Mouse (Mus musculus) spleen, embryonic (tissue): Measurements from ENCODE around the gene Il18rap.

ENCODE experiments used
- CTCF ChIA-PET: fragments of 350-600 bp; sonication (Branson Sonifier 250); formaldehyde crosslinking; loops from one replicate; lab custom pipeline; 2022; lab: Charles Lee

Il18rap gene

DNA sequence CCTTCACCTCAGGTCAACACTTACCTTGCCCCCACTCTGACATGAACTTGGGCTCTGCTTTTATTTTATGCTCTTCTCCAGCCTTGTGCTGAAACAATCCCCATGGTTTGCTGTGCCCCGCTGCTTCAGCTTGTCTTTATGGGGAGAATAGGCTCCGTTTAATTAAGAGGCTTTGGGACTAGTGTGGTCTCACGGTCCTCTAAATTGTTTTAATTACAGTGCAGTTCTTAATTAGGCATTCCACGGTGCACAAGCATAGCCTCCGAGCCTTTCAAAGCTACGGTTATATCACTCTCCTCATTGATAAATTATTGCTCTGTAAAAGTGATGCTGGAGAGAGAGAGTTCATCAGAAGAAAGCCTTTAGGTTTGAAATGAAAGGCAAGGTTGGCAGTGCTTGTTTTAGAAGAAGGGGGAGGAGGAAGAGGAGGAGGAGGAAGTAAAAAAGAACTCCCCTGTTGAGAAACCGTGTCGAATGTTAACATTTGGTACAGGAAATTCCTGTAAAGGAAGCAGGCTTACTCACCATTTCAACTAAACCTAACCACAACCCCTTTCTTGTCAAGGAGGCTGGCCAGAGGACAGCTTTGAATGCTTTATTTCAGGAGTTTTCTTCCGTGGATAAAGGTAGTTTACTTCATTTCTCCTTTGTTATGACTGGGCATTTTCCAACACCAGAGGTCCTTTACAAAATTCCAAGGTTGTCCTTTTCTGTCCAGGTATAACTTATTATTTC lies at the start of gene Il18rap:
TSS of gene Il18rap (plus strand) at position 512 of the 735 bp plus-strand sequence.
- CTCF ChIA-PET, result no interaction called here

DNA sequence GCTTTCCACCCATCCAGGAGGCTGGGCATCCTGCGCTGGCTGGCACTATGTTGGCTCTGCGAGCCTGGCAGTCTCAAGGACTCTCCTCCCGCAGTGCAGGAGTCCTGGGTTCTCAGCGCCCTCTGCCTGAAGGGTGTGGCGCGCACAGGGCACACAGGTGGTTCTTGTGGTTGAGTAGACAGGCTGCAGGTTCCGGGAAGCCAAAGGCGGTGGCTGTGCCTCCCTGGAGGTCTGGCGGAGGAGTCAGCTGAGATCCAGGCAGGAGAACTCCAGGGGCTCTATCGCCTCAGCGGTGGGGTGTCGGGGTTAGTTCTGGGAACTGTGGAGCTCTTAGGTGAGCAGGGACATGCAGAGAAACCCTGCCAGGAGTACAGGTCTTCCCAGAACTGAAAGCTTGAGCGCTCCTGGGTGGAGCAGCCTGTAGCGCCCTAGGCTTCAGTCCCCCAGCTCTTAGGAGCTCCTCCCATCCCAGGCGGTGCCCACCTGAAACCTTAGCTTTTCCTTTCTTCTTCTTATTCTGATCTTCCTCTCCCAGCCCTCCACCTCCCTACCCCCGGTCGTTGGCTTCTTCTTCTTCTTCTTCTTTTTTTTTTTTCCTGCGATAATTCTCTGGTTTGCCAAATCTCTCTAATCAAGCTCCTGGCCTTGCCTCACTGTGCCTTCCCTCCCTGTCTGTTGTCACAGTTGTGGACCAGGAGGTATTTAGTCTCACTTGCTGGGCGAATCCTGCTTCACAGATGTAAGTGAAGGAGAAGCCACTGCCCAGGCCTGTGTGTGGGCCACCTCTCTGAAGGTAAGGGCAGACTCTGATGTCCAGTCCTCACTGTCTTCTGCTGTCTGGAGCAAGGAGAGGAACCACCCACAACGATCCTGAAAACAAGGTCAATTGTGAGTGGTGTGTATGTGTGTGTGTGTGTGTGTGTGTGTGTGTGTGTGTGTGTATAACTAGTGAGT lies 49.4 kb upstream of the Il18rap start, which contains the start of gene Il18r1:
TSS of gene Il18r1 (plus strand) at position 76 of the 954 bp plus-strand sequence.
- CTCF ChIA-PET, result no interaction called here

DNA sequence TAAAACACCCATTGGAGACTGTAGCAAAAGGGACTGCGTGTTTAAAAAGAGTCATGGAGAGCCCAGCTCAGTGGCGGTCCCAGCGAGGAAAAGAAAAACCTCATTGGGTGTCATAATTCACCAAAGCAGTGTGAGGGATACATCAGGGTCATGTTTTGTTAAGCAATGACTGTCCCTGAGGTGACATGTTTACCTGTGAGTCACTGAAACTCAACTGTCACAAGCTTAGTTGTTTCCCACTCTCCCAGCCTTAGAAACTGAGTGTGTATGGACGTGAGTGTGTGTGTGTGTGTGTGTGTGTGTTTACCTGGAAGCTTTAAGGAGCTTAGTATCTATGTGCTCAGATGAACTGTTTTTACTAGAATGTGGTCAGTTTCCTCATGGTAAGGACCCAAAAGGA lies 47.9 kb upstream of the Il18rap start:
- CTCF ChIA-PET, result no interaction called here

DNA sequence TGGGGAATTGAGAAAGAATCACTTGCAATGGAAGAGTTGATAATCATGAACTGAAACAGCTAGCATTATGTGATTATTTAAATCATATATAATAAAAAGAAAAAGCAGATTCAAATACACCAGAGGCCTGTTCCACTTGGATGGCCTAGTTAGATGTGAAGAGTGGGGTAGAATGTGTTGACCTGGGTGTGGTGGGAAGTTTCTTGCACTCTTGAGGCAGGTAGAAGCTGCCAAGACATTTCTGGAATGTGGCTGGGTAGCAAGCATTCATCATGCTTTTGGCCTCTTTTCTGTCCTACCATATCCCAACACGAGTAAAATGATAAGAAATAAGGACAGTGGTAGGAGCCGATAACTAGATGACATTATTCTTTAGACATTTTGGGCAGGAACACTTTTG lies 46.4 kb upstream of the Il18rap start:
- CTCF ChIA-PET, result no interaction called here

DNA sequence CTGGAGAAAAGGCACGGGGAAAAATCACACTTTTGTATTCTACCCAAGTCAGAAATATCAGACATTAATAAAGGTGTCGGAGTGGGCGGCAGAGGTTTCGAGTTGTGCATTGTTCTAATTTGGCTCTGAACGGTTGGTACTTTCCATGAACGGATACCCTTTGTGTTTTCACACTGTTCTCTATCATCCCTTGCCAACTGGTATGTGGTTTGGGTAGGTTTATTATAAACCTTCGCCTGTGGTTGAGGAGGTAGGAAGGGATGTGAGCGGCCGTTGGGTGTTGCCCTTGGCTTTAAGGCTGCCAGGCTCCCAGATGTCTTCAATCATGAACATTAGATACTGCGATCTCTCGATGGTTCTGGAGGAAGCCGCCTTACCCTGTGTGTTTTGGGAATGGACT lies 45.3 kb upstream of the Il18rap start:
- CTCF ChIA-PET, result no interaction called here

DNA sequence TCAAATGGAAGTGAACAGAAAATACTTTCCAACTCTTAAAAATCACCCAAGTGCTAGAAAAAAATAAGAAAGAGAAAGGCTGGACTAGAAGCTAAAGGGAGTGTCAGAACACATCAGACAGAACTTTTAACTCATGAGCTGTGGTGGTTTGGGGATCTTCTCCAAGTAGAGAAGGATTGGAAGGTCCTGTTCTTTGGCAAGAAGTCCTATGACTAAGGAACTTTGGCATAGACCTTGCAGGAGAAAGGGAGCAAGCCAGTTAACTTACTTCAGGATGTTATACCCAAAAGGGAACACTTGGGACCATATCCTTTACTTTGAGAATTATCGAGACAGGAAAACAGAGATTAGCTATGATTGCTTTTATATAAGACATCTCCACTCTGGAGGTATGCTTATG lies 42.8 kb upstream of the Il18rap start:
- CTCF ChIA-PET, result no interaction called here

DNA sequence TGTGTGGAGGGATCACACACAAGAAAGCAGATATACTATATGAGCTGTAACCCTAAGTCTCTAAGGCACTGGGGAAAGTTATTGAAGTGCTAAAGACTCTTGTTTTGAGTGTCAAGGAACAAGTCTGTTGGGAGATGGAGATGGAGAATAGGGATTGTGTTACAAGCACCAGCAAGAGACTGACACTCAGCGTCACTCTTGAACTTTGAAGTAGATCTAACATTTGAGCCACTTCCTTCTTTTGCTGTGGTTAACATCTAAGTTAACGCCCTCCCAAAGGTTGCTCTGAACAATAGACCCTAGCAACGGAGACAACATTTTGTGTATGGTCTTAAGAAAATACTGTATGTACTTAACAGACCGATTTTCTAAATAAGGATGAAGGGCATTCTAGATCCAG lies 41.5 kb upstream of the Il18rap start:
- CTCF ChIA-PET, result no interaction called here

DNA sequence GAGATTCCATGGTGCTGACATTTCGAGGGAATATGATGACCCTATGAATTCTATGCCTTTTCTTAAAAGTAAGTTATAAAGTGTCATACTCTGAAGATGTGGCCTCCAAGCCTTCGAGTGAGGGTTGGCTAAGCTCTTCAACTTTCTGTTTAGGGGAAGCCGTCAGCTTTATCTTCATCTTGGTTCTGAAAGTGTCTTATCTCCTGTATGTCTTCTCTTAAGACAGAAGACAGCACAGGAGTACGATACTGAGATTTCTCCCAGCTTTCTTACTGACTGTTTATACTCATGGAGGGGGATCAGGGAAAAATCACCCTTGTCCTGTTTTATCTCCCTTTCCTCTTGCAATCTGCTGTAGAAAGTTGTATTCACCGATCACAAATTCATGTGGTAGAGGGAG lies 40.8 kb upstream of the Il18rap start:
- CTCF ChIA-PET, result no interaction called here

DNA sequence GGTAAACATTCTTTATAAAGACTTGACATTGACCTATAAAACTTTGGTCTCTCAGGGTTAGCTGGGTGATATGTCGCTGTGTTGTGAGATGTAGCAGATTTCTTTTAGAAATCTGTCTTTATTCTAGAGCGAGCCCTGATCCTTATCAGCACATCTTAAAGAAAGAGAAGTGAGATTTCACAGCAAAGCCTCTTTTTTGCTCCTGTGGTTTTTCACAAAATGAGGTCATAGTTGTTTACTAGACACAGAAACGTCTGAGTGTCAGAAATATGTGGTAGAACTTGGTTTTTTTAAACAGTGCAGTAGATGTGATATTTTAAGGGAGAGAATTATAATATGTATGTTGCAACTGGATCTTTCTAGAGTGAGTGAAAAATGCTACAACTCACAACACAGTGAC lies 39.5 kb upstream of the Il18rap start:
- CTCF ChIA-PET, result interaction anchor here (1.0 kb wide), 1 partner anchor 12 kb away, joined by 3 read pairs; no protein-coding TSS in a partner anchor

DNA sequence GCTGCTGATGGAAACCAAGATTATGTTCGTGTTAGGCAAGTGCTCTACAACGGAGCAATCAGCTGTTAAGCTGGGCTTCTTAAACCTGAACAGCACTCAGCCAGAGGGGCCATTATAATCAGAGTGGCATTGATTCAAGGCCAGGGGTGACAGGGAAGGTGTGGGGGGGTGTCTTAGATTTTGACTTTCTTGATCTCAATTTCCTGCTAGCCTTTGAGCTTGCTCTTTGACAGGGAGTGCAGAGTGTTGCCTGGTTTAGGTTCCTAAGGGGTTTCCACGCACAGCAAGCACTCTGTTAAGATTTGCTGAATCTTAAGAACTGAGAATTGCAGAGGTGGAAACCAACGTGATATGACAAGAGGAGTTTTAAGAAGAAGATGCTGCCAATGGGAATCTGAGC lies 38.4 kb upstream of the Il18rap start:
- CTCF ChIA-PET, result no interaction called here

DNA sequence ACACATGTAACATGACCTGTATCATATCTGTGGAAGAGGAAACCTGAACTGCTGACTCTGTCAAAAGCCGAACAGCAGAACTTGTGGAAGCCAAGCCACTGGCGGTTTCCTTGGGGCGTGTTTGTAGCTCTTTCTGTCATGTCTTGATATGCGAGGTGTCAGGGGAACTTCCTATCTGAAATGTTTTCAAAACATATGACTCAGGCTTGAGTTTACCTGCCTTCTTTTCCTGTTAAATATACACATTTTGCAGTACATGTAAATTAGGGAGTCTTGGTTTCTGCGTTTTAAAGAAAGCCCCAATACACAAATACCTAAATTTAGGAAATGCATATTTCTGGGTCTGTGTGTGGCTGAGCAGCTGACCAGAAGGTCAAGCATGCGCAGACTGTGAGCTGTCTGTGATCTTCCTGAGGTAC lies 35.6 kb upstream of the Il18rap start:
- CTCF ChIA-PET, result interaction anchor here (0.6 kb wide), 1 partner anchor 60 kb away, joined by 3 read pairs; no protein-coding TSS in a partner anchor

DNA sequence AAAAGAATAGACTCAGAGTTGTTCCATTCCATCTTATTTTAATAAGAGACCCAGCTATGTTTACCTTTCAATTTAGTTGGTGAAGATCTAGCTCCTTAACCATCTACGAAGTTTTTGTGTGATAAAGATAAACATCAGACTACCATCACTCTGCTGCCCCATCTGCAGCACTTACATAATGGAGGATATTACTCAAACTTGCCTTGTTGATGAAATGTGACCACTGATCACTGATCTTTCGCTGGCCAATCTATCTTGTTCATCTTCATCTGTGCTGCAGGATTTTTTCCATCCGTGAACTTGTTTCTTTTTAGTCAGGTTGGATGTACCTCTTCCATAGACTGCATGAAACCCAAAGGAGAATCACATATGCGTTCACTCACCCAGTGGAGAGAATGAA lies 20.6 kb upstream of the Il18rap start:
- CTCF ChIA-PET, result no interaction called here

DNA sequence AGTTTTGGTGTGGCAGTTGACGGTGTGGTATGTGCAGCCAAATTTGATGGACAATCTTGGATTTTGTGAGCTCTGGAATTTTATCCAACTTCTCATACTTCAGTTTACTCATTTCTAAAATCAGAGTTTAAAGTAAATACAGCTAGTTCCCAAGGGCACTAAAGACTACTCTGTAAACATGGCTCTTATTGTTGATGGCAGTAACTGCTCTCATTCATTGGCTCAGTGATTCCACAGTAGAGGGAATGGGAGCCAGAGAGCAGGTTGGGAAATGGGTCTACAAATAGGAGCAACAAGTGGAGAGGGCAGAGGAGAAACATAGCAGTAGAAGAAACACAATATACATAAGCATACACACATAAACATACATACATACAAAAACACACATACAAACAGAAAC lies 15.5 kb upstream of the Il18rap start:
- CTCF ChIA-PET, result no interaction called here

DNA sequence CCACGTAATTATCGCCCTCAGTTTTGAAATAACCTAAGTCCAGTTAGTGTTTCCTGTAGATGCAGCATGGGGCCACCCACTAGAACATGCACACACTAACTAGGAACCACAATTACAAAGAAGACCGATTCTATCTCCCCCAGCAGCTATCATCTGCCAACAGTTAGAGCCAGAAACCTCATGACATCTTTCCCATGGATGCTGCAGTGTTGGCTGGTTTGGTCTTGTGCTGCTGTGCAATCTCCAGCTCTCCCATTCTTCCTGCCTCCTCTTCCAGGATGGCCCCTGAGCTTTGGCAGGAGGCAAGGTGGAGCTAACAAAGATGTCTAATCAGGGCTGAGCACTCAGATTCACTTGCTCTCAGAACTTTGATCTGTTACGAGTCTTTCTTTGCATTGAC lies 14.0 kb upstream of the Il18rap start:
- CTCF ChIA-PET, result no interaction called here

DNA sequence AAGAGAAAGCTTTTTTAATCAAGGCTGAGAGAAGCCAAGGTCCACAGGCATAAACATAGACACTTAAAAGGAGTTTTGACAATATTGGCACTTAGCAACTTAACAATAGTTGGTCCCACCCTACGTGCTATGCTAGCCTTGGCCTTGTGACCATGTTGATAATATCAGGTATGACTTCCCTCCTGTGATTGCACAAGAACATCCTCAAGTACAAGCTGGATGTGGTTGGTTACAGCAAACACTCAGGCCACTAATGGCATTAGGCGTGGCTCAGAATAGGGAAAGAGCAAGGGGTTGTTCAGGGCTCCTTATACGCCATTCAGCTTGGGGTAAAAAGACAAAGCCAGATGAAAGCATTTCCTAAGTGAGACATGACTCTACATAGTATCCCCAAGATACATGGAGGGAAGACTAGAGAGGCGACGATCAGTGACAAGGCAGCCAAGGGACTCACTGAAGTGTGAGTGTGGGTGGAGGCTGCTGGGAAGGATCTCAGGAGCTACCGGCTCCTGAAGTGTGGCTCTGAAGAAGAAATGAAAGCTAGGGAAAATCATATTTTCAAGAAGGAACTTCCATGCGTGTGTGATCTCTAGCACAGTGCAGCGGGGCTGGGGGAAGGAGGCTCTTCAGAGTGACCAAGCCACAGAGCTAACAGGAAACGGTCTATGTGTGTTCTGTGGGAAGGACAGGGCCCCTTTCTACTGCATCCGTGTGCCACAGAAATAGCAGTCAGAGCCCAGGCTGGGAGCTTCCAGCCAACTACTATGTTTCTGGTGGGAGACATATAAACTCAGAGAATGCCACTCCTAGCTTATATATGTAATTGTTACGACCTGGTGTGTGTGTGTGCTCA lies 13.4 kb upstream of the Il18rap start:
- CTCF ChIA-PET, result no interaction called here

DNA sequence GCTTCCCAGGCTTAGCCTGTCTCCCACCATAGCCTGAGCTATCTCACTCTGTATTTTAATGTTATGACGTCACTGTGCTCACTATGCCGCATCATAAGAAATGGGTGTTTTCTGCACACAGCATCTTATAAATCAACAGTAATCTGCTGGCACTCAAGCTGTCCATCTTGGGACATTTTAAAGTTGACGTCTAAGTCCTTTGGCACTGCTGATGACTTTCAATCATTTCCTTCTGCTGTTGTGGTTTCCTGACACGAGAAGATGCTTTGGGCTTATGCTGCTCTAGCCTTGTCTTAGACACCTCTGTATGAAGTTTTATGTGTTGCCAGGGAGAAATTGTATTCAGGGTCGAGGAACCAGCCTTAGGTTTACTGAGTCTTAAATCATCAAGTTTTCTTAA lies 10.6 kb upstream of the Il18rap start:
- CTCF ChIA-PET, result no interaction called here

DNA sequence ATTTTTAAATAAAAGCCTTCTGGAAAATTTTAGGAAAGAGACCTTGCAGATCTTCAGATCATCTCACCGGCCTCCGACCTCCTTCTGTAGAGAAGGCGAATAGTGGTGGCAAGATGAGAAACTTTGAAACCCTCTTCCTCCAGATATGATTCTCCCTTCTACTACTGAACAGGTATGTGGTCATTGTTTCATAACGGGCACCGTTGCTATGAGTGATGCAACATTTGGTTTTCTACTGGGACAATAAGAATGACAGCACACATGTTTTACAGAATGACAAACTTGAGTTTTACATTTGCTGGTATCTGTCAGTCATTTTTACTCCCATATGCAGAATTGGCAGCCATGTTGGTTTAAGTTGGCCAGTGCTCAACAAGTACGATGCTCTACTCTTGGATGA lies 1.2 kb downstream of the Il18rap start:
- CTCF ChIA-PET, result no interaction called here

DNA sequence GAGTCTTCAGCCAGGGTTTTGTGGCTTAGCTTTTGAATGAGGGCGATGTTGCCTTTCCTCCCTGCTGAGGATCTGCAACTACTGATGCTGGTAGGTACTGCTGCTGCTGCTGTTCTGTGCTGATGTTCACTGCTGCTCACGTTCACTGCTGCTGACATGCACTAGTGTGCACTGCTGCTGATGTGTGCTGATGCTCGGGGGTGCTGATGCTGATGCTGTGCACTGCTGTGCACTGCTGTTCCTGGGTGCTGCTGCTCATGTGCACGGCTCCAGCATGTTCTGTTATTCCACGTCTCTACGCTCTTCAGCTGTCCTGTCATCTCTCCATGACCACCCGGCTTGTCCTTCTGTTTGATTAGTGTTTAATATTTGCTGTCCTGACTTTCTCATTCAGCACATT lies 7.8 kb downstream of the Il18rap start:
- CTCF ChIA-PET, result no interaction called here

DNA sequence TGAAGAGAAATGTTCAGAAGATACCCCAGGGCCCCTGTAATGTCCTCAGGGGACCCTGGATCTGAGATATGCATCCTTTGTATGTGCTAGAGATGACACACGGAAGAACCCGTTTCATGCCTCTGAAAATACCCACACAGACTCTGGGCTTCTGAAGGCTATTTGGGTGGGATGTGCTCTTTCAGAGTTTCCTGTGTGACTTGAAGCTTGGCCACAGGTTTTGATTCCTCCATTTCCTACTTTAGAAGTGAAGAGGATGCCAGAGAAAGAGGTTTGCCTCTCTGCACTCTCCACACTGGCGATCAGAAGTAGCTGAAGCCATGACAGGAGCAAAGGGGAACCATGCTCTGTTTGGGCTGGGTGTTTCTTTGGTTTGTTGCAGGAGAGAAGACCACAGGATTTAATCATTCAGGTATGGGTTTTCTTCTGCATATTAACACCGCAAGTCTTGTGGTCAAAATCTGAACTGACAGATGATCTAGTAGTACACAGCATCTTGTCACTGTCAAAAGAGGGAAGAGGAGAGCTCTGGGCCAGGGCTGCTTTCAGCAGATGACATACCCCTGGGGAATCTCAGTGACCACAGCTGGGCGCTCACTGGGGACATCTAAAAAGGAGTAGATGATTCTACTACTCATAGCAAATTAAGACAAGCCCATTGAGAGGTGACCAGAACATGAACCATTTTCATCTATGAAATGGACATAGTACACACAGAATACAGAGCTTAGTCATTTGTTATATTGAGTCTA lies 9.0 kb downstream of the Il18rap start:
- CTCF ChIA-PET, result no interaction called here

DNA sequence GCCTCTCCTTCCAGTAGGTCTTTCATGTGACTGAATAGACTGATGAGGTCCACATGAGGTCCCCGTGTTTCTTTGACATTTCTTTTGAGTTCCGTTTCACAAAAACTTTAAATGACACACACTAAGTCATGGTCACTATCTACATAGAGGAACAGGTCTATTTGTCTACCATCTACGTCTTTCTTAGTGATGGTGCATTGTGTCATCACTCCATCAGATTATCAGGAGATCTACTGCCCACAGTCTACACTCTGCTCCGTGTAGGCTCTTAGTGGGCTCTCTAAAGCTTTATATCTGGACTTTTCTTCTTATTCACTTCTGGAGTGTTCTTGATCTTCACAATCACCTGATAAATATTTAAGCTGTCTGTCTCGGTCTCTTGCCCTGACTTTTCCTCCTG lies 14.1 kb downstream of the Il18rap start:
- CTCF ChIA-PET, result no interaction called here

DNA sequence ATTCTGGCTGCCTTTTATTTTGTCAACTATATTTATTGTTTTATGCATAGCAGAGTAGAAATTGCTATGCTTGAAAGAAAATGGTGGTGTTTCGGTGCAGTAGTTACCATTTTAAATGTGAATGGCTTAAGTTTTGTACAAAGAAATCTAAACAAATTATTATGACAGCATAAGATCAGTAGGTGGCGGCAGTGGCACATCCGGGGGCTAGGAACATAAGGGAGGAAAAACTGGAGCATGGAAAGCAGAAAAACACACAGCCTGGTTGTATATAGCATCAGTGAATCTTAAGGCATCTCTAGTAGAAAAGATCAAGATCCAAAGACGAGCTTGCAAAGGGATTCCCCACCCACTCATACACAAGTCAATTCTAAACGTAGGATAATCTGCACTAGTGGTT lies 22.4 kb downstream of the Il18rap start:
- CTCF ChIA-PET, result no interaction called here
